Mouse (Mus musculus) adrenal gland, postnatal 10 days (tissue): Measurements from ENCODE around the gene Dusp21. TPM values are rescaled to one million over a fixed set of nuclear protein-coding genes. Genes with fewer than 3 reads are reported as not detected.
A peak's percentile ranks its signal among the peaks of the same experiment; 100 is the strongest.

Experiments used
- DNase-seq: peaks from one replicate; pipeline ENCODE4 v3.0.0; 2021; ENCODE audit warnings: mixed read lengths
- long read RNA-seq, 2 experiments: library from polyadenylated mRNA; stranded (forward); transcript quantifications; one replicate each; pipeline ENCODE4 v2.0.0; 2021
- total RNA-seq, 2 experiments: library from RNA; stranded (reverse); gene quantifications; 2 replicates each; pipeline ENCODE4 v1.2.3; 2021

Gene Dusp21
- total RNA-seq: not detected
- long read RNA-seq, experiment 1: 0 reads
- long read RNA-seq, experiment 2: 0 reads

DNA sequence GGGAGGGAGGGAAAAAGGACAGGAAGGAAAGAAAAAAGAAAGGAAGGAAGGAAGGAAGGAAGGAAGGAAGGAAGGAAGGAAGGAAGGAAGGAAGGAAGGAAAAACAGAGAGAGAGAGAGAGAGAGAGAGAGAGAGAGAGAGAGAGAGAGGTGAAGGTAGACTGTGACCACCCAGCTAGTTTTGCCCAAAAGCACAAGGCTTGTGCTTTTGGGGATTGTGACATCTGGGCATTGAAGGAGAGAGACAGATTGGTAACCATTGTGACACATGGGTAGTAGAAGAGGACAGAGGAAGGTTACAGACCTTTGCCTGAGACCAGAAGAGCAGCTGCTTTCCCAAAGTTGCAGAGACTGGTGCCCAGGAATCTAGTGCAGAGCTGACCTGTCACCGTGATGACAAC lies at the start of gene Dusp21:
Dusp21 (plus strand) TSS at position 301 of the 400 bp plus-strand sequence.
- DNase-seq: no peak

DNA sequence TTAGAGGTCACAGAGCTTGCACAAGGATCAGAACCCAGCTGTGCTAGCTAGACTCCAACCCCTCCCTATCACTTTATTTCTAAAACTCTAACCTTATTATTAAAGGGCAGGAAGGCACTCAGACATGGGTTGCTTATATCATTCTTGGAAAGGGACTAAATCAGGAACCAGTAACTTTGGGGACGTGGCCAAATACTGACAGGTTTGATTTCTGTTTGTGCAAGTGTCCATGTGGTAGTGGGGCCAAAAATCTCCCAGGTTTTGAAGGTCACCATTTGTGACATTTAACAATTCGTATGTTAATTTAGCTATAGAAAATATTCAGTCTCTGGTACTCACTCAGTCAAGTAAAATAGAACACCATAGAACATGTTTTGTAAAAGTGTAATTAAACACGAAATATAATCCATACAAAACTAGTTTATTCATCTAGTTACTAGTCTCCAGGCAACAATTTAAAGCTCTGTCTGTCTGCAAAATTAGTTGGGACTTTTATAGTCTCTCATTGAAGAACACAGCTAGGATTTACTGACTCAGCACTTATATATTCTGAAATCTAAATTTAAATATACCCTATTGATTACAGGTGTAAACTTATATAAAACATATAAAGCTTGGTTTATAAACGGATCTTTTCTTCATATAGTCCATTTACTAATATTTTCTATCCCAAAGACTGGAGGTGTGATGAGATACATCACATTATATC lies 15.2 kb downstream of the Dusp21 start:
- peak; percentile 5 for DNase-seq

DNA sequence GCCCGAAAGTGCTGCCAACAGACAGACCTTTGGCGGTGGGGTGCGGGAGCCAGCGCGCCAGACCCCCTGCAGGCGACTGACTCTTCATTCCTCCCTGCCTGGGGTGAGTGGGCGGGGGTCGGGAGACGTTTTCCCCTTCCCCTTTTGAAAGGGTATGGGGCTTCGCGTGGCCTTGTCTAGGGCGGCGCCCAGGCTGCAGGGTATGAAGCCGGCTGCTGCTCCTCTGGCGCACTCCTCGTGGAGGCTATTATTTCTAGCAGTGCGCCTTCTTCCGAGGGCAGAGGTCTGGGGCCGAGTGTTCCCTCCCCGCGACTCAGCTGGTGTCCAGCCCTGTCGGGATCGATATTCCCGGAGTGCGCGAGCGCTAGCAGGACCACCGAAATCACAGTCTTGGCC lies 16.1 kb downstream of the Dusp21 start:
- DNase-seq: no peak

DNA sequence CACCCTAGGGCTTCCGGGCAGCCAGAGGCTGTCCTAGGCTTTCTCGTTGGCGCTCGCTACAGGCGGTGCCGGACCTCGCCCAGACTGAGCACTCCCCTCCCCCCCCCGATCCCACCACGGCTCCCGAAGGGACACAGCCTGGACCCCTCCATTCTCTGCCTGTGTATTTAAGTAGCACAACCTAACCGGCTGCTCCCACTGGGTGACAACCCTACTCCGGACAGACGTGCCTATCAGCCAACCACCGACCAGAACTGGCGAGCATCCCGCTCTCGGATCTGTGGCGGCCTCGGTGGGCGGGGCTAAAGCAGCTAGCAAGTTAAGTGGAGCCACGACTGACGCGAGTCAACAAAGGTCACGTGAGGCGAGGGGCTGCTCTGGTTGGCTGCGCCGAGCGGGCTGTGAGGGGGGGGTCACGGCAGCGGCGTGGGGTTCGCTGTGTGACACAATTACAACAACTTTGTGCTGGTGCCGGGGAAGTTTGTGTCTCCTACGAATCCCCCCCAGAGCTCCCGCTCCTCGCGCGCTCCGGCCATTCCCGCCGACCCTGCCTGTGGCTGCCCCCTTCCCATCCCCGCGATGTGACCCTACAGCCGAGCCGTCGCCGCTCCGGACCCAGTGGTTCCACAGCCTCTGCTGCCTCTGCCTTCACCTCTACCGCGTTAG lies 16.7 kb downstream of the Dusp21 start, which contains the start of gene Kdm6a:
Kdm6a (plus strand) TSS at position 384 of the 666 bp plus-strand sequence.
- DNase-seq: peak; percentile 96

DNA sequence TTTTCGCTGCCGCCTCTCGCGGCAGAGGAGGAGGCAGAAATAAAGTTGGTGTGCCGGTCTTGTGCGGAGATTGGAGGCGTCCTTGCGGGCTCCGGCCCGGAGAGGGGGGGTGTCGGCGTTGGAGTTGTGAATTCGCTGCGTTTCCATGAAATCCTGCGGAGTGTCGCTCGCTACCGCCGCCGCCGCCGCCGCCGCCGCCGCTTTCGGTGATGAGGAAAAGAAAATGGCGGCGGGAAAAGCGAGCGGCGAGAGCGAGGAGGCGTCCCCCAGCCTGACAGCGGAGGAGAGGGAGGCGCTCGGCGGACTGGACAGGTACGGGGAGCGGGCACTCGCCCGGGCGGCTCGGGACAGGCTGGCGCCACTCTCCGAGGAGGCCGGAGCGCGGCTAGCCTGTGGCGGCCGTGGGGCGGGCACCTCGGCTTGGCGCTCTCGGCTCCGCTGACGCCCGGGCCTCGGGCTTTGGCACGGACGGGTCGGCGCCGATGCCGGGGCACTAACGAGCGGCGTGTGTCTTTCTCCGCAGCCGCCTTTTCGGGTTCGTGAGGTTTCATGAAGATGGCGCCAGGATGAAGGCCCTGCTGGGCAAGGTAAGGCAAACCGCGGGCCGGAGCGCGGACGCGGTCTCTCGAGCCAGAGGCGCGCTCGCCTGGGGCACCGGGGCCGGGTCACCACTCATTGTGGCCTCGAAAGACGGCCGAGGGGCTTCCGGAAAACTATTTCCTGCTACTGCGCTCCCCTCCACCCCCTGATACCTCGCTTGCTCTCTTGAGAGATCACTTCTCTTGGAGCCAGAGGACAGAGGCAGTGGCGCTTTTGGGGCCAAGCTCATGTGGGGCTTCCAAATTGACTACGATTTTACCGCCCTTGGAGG lies 17.4 kb downstream of the Dusp21 start:
- peak; percentile 57 for DNase-seq

DNA sequence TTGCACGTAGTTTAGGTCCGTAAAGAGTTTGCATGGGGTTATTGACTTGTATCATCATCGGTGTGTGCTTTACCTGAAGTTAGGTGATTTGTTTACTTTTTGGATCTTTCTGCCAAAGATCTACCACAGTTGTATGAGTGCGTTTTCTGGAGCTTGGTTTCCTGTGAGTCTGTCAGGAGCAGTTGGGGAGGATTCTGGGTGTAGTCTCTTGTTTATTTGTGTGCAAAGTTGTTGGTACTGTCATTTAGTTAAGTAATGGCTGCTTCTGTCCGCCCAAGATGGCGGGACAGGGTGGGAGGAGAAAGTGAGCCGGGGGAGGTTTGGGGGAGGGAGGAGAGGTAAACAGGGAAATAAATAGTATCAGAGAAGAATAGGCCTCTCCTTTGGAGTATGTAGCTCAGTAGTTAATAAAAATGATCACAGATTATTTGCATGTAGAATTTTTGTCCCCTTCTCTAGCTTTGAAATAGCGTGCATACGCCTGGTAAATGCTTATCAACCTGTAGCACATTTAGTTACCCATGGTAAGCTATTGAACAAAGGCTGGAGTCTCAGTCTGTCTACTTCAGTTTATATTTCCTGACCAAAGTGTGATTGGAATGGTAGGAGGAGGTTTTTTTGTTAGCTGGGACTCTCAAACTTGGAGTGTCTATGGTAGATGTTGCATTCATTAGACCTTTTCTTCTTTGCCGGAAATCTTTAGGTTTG lies 18.4 kb downstream of the Dusp21 start:
- DNase-seq: peak; percentile 26

DNA sequence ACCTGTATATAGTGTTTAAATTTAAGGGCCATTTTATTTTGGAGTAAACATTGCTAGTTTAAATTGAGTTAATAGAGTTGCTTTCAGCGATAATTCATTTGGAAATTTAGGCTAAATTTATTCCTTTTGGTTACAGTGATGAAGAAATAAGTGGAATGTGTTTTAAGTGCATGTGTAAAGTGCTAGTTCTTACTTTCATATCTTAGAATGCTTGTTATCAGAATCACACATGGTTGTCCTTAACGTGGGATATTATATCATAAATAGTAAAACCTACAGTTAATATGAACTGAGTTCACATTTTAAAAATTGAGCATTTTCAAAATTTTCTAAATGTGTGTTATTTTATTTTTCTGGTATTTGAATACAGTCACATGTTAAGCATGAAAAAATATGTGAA lies 19.5 kb downstream of the Dusp21 start:
- DNase-seq: no peak

DNA sequence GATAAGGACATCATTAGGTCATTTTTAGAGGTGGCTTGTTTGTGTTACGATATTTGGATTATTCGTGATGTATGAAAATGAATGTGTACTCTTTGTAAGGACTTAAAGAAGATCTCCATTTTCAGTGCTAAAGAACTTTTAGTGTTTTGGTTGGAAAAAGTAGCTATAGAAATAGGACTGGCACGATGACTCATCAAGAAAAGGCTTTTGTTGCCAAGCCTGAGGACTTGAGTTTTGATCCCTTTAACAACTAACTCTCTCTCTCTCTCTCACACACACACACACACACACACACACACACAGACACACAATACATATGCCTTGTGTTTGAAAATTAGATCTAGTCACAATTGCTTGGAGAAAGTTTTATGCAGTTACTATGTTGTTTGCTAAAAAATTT lies 21.3 kb downstream of the Dusp21 start:
- no peak for DNase-seq

DNA sequence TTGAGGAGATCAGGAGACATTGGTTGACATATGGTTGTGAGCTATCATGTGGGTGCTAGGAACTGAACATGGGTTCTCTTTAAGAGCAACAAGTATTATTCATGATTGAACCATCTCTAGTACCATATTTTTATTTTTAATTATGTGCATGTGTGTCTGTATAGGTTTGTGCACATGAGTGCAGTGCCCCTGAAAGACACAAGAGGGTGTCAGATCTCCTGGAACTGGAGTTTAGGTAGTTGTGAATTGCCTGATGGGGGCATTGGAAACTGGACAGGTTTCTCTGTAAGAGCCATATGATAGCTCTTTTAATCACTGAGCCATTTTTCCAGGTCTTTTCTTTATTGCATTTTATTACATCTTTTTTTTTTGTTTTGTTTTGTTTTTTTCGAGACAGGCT lies 23.3 kb downstream of the Dusp21 start:
- no peak for DNase-seq

DNA sequence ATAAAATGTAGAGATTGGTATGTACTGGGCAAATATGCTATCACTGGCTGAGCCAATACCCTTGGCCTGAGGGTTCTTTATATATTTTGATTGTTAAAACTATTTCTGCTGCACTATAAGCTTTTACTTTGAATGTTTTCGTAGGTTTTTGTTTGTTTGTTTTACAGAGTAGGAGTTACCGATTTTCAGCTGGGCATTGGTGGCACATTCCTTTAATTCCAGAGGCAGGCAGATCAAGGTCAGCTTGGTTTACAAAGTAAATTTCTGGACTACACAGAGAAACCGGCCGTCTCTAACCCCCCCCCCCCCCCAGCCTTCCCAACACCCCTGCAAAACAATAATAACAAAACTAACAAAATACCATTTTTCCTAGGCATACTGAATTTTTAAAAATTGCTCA lies 29.2 kb downstream of the Dusp21 start:
- DNase-seq: no peak

DNA sequence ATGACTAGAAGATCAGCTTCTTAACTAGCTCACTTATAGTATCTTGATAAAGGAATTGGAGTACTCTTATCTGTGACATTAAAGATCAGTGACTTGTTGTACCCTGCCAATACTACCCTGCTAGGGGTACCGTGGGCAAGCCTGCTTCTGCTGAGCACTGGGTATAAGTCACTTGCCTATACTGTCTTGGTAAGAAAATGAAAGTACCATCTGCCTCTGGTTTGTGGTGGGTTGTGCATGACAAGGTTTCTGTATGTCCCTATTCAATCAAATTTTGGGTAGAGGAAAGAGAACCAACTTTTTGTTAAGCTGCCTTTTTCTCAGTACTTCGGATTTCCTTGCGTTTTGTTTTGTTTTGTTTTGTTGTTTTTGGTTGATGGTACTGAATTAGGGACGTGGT lies 32.1 kb downstream of the Dusp21 start:
- DNase-seq: no peak

DNA sequence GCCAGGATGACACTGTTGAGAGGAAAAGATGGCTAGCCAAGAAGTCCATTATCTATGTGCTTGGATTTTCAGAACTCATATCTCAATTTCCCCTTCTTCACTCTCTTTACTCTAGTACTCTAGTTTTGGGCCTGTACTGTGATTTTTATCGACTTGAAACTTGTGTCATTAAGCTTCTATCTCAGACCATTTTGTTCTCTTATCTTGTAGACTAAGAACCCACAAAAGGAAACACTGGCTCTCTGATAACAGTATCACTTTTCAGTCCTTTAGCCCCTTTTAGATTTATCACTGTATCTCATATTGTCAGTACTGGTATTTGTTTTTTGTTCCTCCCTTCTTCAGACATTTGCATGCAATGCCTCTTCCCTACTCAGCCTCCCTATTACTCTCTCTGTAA lies 33.8 kb downstream of the Dusp21 start:
- no peak for DNase-seq

DNA sequence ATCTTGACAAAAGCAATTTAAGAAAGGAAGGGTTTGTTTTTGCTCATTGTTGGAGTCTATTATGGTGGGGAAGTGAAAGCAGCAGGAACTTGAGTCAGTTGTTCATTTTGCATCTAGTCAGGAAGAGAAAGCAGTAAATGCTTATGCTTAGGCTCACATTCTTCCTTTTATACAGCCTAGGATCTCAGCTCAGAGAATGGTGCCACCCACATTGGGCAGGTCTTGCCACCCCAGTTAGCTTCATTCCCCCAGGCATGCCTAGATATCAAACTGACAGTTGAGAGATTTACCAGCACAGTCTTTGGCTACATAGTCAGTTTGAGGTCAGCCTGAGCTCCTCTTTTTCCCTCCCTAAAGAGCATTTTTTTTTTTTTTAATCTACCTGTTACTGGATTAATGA lies 41.5 kb downstream of the Dusp21 start:
- no peak for DNase-seq

DNA sequence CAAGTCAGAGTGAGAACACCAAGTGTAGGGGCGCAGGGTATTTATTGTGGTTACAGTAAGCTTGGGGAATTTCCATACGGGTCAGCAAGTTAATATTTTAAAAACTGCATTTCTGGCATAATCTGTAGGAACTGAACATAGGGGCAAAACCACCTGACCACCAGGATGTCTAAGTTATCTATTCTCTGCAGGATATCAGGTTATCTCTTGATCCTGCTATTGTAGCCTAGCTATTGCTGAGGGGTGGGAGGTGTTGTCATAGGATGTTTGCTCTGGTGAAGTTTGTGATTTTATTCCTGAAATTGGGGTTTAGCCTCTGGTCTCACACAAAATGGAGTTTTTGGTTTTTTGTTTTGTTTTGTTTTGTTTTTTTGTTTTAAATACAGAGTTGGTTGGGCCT lies 42.6 kb downstream of the Dusp21 start:
- no peak for DNase-seq

Other genes with a start within 250 kb of the Dusp21 start
- gene Kdm6a, start 16.7 kb downstream of the Dusp21 start, total RNA-seq: 10 to 100 TPM; 36.6 to 73.5 TPM